Mouse (Mus musculus) bone marrow, adult 2 months (tissue): ENCODE data around the gene Traf3ip3. TPM values are rescaled to one million over a fixed set of nuclear protein-coding genes. Genes with fewer than 3 reads are reported as not detected.

Experiments used
- H3K27ac ChIP-seq: fragments of 200-500 bp; 2 replicates; pipeline ENCODE4 v1.5.1; 2012; ENCODE audit warnings: low read depth, mild to moderate bottlenecking, control low read depth, inconsistent platforms, low read length; ENCODE audit not compliant: control insufficient read depth, poor library complexity, insufficient read depth
- H3K4me1 ChIP-seq: fragments of 200-500 bp; 2 replicates; pipeline ENCODE4 v1.6.1; 2011; ENCODE audit warnings: low read length; ENCODE audit not compliant: control insufficient read depth, insufficient read depth
- H3K4me3 ChIP-seq: fragments of 200-500 bp; replicated peaks from 2 replicates; pipeline ENCODE3; 2011; ENCODE audit warnings: mild to moderate bottlenecking, low read depth, low read length, control low read depth; ENCODE audit not compliant: control insufficient read depth
- CTCF ChIP-seq: fragments of 200-500 bp; IDR thresholded peaks from 2 replicates; pipeline ENCODE4 v1.5.1; 2011; ENCODE audit warnings: low read length, control low read depth; ENCODE audit not compliant: control insufficient read depth, insufficient read depth
- POLR2A ChIP-seq: fragments of 200-500 bp; IDR thresholded peaks from 2 replicates; pipeline ENCODE4 v1.6.1; 2011; ENCODE audit warnings: low read depth, mild to moderate bottlenecking, control low read depth, low read length, borderline replicate concordance; ENCODE audit not compliant: control insufficient read depth
- WGBS: fragments of 180-500 bp; shearing (Covaris S2); methylation state at CpG from one replicate; pipeline ENCODE4 v1.1.7; 2018; 5-methylcytosine and 5-hydroxymethylcytosine counted together
- polyA plus RNA-seq: library from polyadenylated mRNA; stranded (reverse); fragments of >200 nt; gene quantifications from 2 replicates; pipeline ENCODE4 v1.2.4, GENCODE M21; 2011; ENCODE audit warnings: low replicate concordance; ENCODE audit not compliant: missing spikeins, insufficient read depth, insufficient read length

The Traf3ip3 gene
- 43.9 and 119 TPM in 2 replicates for polyA plus RNA-seq

DNA sequence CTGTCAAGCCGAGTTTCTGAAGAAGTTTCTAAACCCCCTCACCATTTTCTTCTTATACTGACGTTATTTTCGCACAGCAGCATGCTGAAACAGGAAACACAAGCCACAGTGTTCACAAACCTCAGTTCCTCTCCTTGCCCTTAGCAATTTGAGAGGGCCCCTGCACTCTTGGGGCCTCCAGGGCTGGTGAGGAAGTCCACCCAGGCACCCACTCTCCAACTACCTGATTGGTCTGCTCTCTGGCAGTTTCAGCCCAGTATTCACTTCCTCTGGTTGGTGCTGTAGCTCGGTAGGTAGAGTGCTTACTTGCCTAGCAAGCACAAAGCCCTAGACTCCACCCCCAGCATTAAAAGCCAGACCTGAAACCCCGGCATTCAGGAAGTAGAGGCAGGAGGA, at the start of gene Traf3ip3:
Gene Traf3ip3 (minus strand): TSS at position 321 of the 396 bp plus-strand sequence.
- TF ChIP-seq POLR2A (no peak), CTCF (no peak)
- H3K27ac ChIP-seq: peak within 1 kb of the TSS; percentile 95
- peaks cover 2% of the 10 kb centered on the region; the same call in 1 of the 2 replicates for H3K4me1 ChIP-seq
- WGBS: 0% methylated on average over 5 of the region's 5 CpGs
- H3K4me3 ChIP-seq: peak within 1 kb of the TSS; percentile 83

DNA sequence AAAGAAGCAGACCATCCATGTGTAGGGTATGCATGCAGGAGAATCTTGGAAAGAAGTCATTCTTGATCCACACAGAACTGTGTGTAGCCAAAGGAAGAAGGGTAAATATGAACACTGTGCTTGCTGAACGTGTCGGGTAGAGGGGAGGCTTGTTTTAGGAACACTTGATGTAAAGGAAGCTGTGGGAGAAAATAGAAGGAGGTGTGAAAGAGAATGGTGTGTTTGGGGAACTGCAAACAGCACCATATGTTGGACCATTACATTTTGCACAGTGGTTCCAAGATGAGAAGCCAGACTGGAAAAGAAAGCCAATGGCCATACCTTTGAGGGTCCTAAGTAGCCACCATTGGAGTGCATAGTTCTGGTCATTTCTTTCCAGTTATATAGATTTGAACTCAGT, 48.5 kb upstream of the Traf3ip3 start:
- WGBS: 63% methylated on average over 2 of the region's 2 CpGs
- H3K4me3 ChIP-seq: no peak overlapping the region
- no peak overlapping the region for H3K27ac ChIP-seq
- TF ChIP-seq POLR2A: no peak
- no peak for TF ChIP-seq CTCF
- H3K4me1 ChIP-seq: no peaks in the 10 kb centered on the region; the same call in 1 of the 2 replicates

DNA sequence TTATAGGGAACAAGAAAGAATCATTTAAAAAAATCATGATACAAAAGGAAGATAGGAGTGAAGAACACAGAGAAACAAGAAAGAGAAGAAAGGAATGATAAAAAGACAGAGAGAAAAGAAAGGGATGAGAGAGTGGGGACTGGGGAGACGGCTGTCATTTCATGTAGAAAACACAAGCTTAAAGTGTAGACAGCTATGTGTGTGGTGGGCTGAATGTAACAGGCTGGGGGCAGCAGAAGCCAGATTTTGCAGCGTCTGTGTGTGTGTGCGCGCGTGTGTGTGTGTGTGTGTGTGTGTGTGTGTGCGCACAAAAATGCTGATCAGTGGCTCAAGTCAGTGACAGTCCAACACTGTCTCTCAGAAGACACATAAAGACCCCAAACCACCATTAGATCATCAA, 42.7 kb upstream of the Traf3ip3 start:
- WGBS: 80% methylated on average over 6 of the region's 6 CpGs
- no peak overlapping the region for H3K27ac ChIP-seq
- H3K4me1 ChIP-seq: peaks cover 4% of the 10 kb centered on the region
- H3K4me3 ChIP-seq: no peak overlapping the region
- TF ChIP-seq POLR2A (no peak), CTCF (no peak)

DNA sequence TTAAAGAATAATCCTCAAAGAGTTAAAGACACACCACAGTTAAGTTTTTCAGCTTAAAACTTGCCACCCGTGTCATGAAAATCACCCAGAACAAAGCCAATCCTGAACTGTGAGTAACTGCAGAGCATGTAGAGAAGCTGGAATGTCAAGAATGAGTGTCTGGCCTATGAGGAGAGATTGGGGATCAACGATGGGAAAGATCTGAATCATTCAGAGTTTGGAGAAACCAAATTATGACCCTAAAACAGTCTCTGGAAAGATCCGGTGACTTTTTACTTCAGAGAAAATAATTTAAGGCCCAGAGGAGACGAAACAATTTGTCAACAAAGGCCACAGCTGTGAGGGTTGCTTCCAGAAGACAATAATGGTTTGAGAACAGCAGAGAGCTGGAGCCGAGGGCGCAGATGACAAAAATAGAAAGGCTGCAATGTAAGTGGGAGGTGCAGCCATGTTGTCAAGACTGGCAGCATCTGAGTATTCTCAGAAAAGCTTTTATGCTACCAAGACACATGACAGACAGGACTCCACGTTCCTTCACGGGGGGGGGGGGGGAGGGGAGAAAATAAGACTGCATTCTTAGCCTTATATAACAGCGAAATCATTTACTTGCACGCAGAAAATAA, 42.2 kb upstream of the Traf3ip3 start:
- Histone ChIP-seq H3K27ac (no peak overlapping the region), H3K4me3 (no peak overlapping the region), H3K4me1 (peaks cover 4% of the 10 kb centered on the region)
- 72% methylated on average over 10 of the region's 10 CpGs for WGBS
- TF ChIP-seq POLR2A (no peak), CTCF (no peak)

DNA sequence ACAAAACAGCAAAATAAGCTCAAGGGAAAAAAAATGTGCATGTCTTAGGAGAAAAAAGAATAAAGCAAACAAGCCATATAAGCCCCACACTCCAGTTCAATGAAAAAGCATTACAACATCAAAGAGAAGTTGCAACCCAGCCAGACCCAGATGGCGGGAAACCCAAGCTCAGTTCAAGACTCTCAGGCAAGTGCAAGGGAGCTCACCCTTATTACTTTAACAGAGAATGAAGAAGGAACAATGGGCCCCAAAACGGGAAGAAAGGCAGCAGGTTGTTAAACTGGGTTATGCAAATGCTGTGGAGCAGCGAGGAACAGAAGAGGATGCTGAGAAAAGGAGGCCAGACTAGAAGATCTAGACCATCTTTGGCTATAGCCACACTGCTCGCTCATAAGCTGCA, 41.4 kb upstream of the Traf3ip3 start:
- peak overlapping the region; percentile 69 for H3K27ac ChIP-seq
- WGBS: 8% methylated on average over 4 of the region's 4 CpGs
- TF ChIP-seq CTCF (no peak), POLR2A (no peak)

DNA sequence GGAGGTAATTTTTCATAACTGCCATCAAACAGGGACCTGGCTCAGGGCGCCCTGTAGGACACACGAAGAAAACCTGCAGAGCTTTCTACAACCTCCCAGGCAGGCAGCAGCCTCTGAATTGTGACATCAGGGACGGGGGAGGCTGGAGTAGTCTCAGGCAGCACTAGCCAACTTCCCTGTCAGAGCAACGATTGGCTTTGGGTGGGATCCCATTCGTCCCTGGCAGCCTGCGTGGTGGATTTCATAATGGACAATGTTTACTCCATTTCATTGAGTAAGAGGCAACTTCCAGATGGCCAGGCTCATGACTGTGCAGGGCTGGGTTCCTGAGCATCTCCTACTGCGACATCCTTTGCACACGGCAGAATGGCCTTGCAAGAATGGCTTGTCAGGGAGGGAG, 40.7 kb upstream of the Traf3ip3 start:
- Histone ChIP-seq H3K4me1 (peaks cover 4% of the 10 kb centered on the region), H3K4me3 (no peak overlapping the region), H3K27ac (no peak overlapping the region; the same call in 1 of the 2 replicates)
- WGBS: 32% methylated on average over 8 of the region's 8 CpGs
- TF ChIP-seq CTCF: no peak
- no peak for TF ChIP-seq POLR2A

More for the DNA sequence above, 41.4 kb upstream of the Traf3ip3 start:
- Histone ChIP-seq H3K4me3 (no peak overlapping the region), H3K4me1 (peaks cover 4% of the 10 kb centered on the region)

DNA sequence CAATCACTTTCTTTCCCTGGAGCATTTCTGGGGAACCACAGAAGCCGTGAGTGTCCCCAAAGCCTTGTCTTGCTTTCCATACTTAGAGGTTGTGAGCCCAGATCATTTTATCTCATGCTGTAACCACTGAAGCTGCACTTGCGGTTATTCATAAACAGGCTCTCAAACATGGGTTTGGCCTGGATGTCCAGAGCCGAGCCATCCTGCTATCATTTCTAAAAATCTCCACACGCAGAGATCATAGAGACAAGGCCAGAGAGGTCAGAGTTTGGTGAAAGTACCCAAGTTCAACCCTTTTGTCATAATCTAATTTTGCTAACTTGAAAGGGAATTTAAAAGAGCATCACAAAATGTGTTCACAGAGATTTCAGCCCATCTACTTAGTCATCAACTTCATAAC, 39.9 kb upstream of the Traf3ip3 start:
- TF ChIP-seq CTCF (no peak), POLR2A (no peak)
- Histone ChIP-seq H3K4me3 (no peak overlapping the region), H3K27ac (no peak overlapping the region), H3K4me1 (peaks cover 4% of the 10 kb centered on the region)
- 74% methylated on average over 4 of the region's 4 CpGs for WGBS

DNA sequence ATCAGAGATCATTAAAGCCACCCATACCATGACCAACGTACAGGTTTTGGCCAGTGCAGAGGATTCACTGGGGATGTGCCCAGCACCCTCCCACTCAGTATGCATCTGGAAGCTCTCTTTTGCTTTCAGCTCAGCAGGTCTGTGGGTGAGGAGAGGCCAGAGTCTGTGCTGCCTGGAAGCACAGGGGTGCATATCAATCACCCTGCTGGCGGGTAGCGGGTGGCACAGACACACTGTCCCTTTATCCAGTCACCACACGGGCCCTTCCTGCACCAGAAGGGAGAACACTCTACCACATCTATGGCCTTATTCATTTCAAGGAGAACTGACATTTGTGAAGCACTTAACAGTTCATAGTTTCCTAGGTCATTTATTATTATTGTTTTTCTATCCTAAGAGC, 36.9 kb upstream of the Traf3ip3 start:
- no peak overlapping the region for H3K27ac ChIP-seq
- H3K4me1 ChIP-seq: peaks cover 4% of the 10 kb centered on the region
- TF ChIP-seq CTCF (no peak), POLR2A (no peak)
- WGBS: 79% methylated on average over 4 of the region's 4 CpGs
- no peak overlapping the region for H3K4me3 ChIP-seq

DNA sequence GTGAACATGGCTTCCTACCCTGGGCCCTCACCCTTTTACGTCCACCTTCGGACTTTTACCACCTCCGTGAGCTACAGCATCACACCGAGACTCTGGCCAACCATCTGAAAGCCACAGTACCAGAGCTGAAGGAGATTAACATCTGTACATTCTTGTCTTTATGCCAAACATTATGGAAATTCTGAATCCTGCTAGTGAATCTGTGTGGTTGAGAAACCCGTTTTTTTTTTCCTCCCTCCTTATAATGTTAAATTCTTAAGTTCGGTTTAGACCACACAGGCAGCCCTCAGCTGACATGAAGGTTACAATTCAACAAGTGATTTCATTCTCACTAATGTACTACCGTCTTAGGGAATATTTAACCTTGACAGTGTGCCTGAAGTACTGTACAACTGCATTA, 33.4 kb upstream of the Traf3ip3 start:
- no peak overlapping the region for H3K27ac ChIP-seq
- peaks cover 1% of the 10 kb centered on the region; the same call in 1 of the 2 replicates for H3K4me1 ChIP-seq
- no peak overlapping the region for H3K4me3 ChIP-seq
- WGBS: 74% methylated on average over 7 of the region's 7 CpGs
- TF ChIP-seq CTCF (no peak), POLR2A (no peak)
